Mouse (Mus musculus) liver, adult 2 months (tissue): ENCODE data around the gene Relb.

Experiments
- CTCF ChIP-seq: fragments of 200-500 bp; IDR thresholded peaks from 2 replicates; pipeline ENCODE4 v1.5.1; 2011; ENCODE audit warnings: low read depth, low read length, control low read depth
- POLR2A ChIP-seq: fragments of 200-500 bp; IDR thresholded peaks from 2 replicates; pipeline ENCODE4 v1.6.1; 2011; ENCODE audit warnings: low read length, control low read depth; ENCODE audit not compliant: insufficient read depth; ENCODE audit errors: extremely low read depth

GRCm38 (mm10) chr7:19663940-19664339, 34.7 kb upstream of the Relb start:
- TF ChIP-seq CTCF, result no peak
- TF ChIP-seq POLR2A, result no peak
